In the genomic region with DNA sequence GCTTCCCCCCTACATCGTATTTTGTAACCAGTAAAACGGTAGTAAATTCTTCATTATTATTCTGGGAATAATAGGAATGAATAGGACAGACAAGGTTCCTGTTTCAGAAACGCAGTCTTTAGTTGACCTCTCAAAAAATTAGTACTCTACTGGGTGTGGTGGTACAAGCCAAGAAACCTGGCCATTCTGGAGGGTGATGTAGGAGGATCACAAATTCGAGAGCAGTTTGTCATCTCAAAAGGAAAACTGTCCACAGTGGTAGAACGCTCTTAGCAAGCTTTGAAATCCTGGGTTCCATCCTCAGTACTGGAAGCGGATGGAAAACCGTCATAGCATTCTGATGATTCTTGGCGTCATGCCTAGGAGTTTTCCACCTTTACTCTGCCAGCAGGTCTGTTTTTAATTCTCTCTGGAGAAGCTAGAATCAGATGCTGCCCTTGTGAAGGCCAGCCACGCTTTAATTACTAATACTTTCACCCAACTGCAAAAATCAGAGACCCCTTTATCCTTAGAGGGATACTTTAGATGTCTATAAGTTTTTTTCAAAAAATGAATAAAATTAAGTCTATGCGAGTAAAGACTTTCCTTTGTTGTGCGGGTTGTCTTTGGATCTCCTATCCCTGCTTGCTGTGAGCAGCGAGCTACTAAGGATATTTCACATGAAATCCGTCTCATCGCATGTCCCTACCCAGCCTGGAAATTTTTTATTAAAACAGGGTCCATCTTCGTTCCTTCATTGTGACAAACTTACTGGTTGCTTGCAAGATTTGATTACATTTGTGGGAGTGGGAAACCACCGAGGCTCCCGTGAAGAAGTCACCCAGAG, we compare ENCODE assay signal across 8 mouse cellular contexts. TPM values are rescaled to one million over a fixed set of nuclear protein-coding genes. Genes with fewer than 3 reads are reported as not detected.
DNase-seq lines count a peak whose midpoint lies in the region; ATAC-seq and TF ChIP-seq lines count a peak whose summit lies in the region.

No protein-coding gene starts in this region.

- H3K27me3 ChIP-seq in thymus, adult 2 months (ENCODE audit: control insufficient read depth, insufficient read depth, low read length), result no peaks in the 10 kb centered on the region
- no peaks in the 10 kb centered on the region for H3K27me3 ChIP-seq in intestine, embryonic 14.5 days (replicated peaks; ENCODE audit: control insufficient read depth, insufficient read depth, low read length)
- H3K27me3 ChIP-seq in myocyte (ENCODE audit: control insufficient read depth, insufficient read depth, insufficient read length), result no peaks in the 10 kb centered on the region

- intact Hi-C loops in left cerebral cortex, postnatal 25 days (cut with DNase I), result loop anchor here (5.0 kb wide), 2 partner anchors 105 to 145 kb away; partner anchors contain the start of gene Slmap

- H3K9ac ChIP-seq in intestine, embryonic 14.5 days (ENCODE audit: low read length), result peak overlapping the region; percentile 68

- peaks cover 3% of the 10 kb centered on the region; the same call in 1 of the 2 replicates for H3K4me1 ChIP-seq in thymus, adult 2 months (replicated peaks; ENCODE audit: control insufficient read depth, insufficient read depth, low read length)
- H3K4me1 ChIP-seq in intestine, embryonic 14.5 days (replicated peaks; ENCODE audit: control insufficient read depth, insufficient read depth, low read length), result peaks cover 22% of the 10 kb centered on the region

- H3K79me2 ChIP-seq in myocyte (ENCODE audit: control insufficient read depth, insufficient read depth), result peaks cover 43% of the 10 kb centered on the region

- no peak overlapping the region for H3K27ac ChIP-seq in thymus, adult 2 months (ENCODE audit: control insufficient read depth, insufficient read depth, low read length)
- H3K27ac ChIP-seq in intestine, embryonic 14.5 days (ENCODE audit: low read depth), result peak overlapping the region; percentile 99

- peak overlapping the region; percentile 41 for H3K4me3 ChIP-seq in thymus, adult 2 months (ENCODE audit: control insufficient read depth, insufficient read depth, low read length)
- peak overlapping the region; percentile 92 for H3K4me3 ChIP-seq in intestine, embryonic 14.5 days (ENCODE audit: low read depth, low read length)
- H3K4me3 ChIP-seq in myocyte, result peak overlapping the region; percentile 100

- no peak for TF ChIP-seq POLR2A in thymus, adult 2 months (IDR thresholded peaks at IDR 0.05; ENCODE audit: control insufficient read depth, extremely low read depth, insufficient read depth, low read length, poor library complexity)
- TF ChIP-seq POLR2A in myocyte (IDR thresholded peaks at IDR 0.05; ENCODE audit: insufficient read length, low read depth), result no peak

- H3K36me3 ChIP-seq in thymus, adult 2 months (ENCODE audit: control insufficient read depth, insufficient read depth, low read length), result peaks cover 3% of the 10 kb centered on the region; the same call in 1 of the 2 replicates
- H3K36me3 ChIP-seq in intestine, embryonic 14.5 days (ENCODE audit: control insufficient read depth, insufficient read depth, low read length), result peaks cover 5% of the 10 kb centered on the region
- peaks cover 4% of the 10 kb centered on the region for H3K36me3 ChIP-seq in myocyte (ENCODE audit: control insufficient read depth, insufficient read depth)

- WGBS in thymus, adult 2 months, result 35% methylated on average over 17 of the region's 17 CpGs
- WGBS in intestine, embryonic 14.5 days, result 22% methylated on average over 17 of the region's 17 CpGs

- no peak for DNase-seq in thymus, adult 2 months
- no peak for DNase-seq in thymus, postnatal 4 days
- DNase-seq in cerebellum, adult 9-11 months, result peak; percentile 67
- peak; percentile 12 to 13 for DNase-seq in gastrocnemius, adult 8-10 months (ENCODE audit: low spot score in 2 of 2)
- peak; percentile 59 for DNase-seq in intestine, embryonic 14.5 days (ENCODE audit: low spot score)
- DNase-seq in left cerebral cortex, postnatal 25 days (ENCODE audit: low spot score in 2 of 2), result peak; percentile 27 to 55
- no peak for DNase-seq in B cell, adult 2 months

- H3ac ChIP-seq in myocyte (ENCODE audit: control insufficient read depth, insufficient read length), result peak overlapping the region; percentile 41

- H3K9me3 ChIP-seq in intestine, embryonic 14.5 days (ENCODE audit: control insufficient read depth, low read length), result no peaks in the 10 kb centered on the region

- no peak for ATAC-seq in intestine, embryonic 14.5 days (replicated peaks; ENCODE audit: low FRiP score, low TSS enrichment, low read depth)

- H3K4me2 ChIP-seq in intestine, embryonic 14.5 days (ENCODE audit: low read length), result peak overlapping the region; percentile 62
- H3K4me2 ChIP-seq in myocyte (ENCODE audit: low read depth), result peak overlapping the region; percentile 95

- no peak for TF ChIP-seq CTCF in thymus, adult 2 months (IDR thresholded peaks at IDR 0.05; ENCODE audit: borderline replicate concordance, control insufficient read depth, extremely low read depth, insufficient read depth, low read length, poor library complexity)

TF ChIP-seq in myocyte, 11 proteins besides CTCF, POLR2A, EP300 and RAD21:
- TF ChIP-seq MAX (IDR thresholded peaks at IDR 0.05; ENCODE audit: low read depth), result no peak
- no peak for TF ChIP-seq SRF (IDR thresholded peaks at IDR 0.05; ENCODE audit: control insufficient read depth, insufficient read length, low read depth)

RNA-seq across cellular contexts. Expression of gene Arf4, which starts 0.6 kb away (rescaled TPM):
- 134 and 160 TPM in 2 replicates for polyA plus RNA-seq in thymus, adult 2 months (2012; rRNA removed)
- total RNA-seq in gastrocnemius, adult 8-10 months (2022), result 10 to 100 TPM; 21.4 to 35.6 (median 25.4) TPM
- polyA plus RNA-seq in intestine, embryonic 14.5 days (2014; fragmentation: Nextera tagmentation; extraction: Ambion mirVana), result 579 and 583 TPM in 2 replicates
- 100 to 1,000 TPM; 113 to 117 TPM for total RNA-seq in left cerebral cortex, postnatal 25 days (2021)
- polyA plus RNA-seq in myocyte (2012; fragmentation: generic; extraction: Trizol), result 128 TPM

RNA-seq across cellular contexts. Expression of gene Pde12, which starts 32.4 kb away (rescaled TPM):
- 13.0 and 14.3 TPM in 2 replicates for polyA plus RNA-seq in thymus, adult 2 months (2012; rRNA removed)
- total RNA-seq in gastrocnemius, adult 8-10 months (2022), result 1 to 10 TPM; 3.7 to 4.7 (median 4.0) TPM
- 11.3 and 11.7 TPM in 2 replicates for polyA plus RNA-seq in intestine, embryonic 14.5 days (2014; fragmentation: Nextera tagmentation; extraction: Ambion mirVana)
- 1 to 10 TPM; 8.1 to 9.0 TPM for total RNA-seq in left cerebral cortex, postnatal 25 days (2021)
- polyA plus RNA-seq in myocyte (2012; fragmentation: generic; extraction: Trizol), result 3.4 TPM

RNA-seq across cellular contexts. Expression of gene Dnah12, which starts 55.8 kb away (rescaled TPM):
- 0.01 and 0.03 TPM in 2 replicates for polyA plus RNA-seq in thymus, adult 2 months (2012; rRNA removed)
- total RNA-seq in gastrocnemius, adult 8-10 months (2022), result not detected
- polyA plus RNA-seq in intestine, embryonic 14.5 days (2014; fragmentation: Nextera tagmentation; extraction: Ambion mirVana), result 0.12 and 0.31 TPM in 2 replicates
- total RNA-seq in left cerebral cortex, postnatal 25 days (2021), result under 1 TPM; 0.07 to 0.14 TPM
- not detected for polyA plus RNA-seq in myocyte (2012; fragmentation: generic; extraction: Trizol)

Comparison
In these comparisons a context has a peak if more than half of its experiments do, and no peak if none do; other contexts are left out.
1. DNase-seq: peak in cerebellum, adult 9-11 months (single experiment), gastrocnemius, adult 8-10 months (2 of 2), intestine, embryonic 14.5 days (single experiment) and left cerebral cortex, postnatal 25 days (2 of 2); none in thymus, adult 2 months (single experiment), thymus, postnatal 4 days (single experiment) and B cell, adult 2 months (0 of 2).
2. H3K4me3 ChIP-seq: peak in every context shown above with its lines; median percentile 100 in myocyte; 92 in intestine, embryonic 14.5 days; 41 in thymus, adult 2 months.